Mouse (Mus musculus) lung, embryonic 16.5 days (tissue): ENCODE data around the gene Shpk. TPM values are rescaled to one million over a fixed set of nuclear protein-coding genes. Genes with fewer than 3 reads are reported as not detected.

Experiments used
- ATAC-seq: fragments of 200-750 bp; cut with Nextera tagmentation; 2 replicates; pipeline ENCODE4 v1.8.0; 2017; ENCODE audit warnings: low read depth, mild to moderate bottlenecking, moderate library complexity
- H3K27ac ChIP-seq: fragments of 300-500 bp; sonication (generic); 2 replicates; pipeline ENCODE4 v1.5.1; 2014; ENCODE audit warnings: mild to moderate bottlenecking, control low read depth, low read length
- H3K27me3 ChIP-seq: fragments of 300-500 bp; sonication (generic); 2 replicates; pipeline ENCODE4 v1.6.1; 2014; ENCODE audit warnings: low read depth, low read length, mixed read lengths; ENCODE audit not compliant: control insufficient read depth, insufficient read depth
- H3K36me3 ChIP-seq: fragments of 300-500 bp; sonication (generic); 2 replicates; pipeline ENCODE4 v1.6.1; 2014; ENCODE audit warnings: low read length; ENCODE audit not compliant: control insufficient read depth, insufficient read depth
- H3K4me1 ChIP-seq: fragments of 300-500 bp; sonication (generic); replicated peaks from 2 replicates; pipeline ENCODE4 v1.6.1; 2014; ENCODE audit warnings: low read length, mixed read lengths; ENCODE audit not compliant: control insufficient read depth, insufficient read depth
- H3K4me2 ChIP-seq: fragments of 300-500 bp; sonication (generic); 2 replicates; pipeline ENCODE4 v1.6.1; 2014; ENCODE audit warnings: low read depth, low read length, control low read depth
- H3K4me3 ChIP-seq: fragments of 300-500 bp; sonication (generic); 2 replicates; pipeline ENCODE4 v1.5.1; 2014; ENCODE audit warnings: mild to moderate bottlenecking, low read length, control low read depth
- H3K9ac ChIP-seq: fragments of 300-500 bp; sonication (generic); 2 replicates; pipeline ENCODE4 v1.6.1; 2014; ENCODE audit warnings: low read length, control low read depth
- H3K9me3 ChIP-seq: fragments of 300-500 bp; sonication (generic); 2 replicates; pipeline ENCODE4 v1.6.1; 2016; ENCODE audit warnings: low read length; ENCODE audit not compliant: control insufficient read depth
- WGBS: fragments of 180-500 bp; shearing (Covaris S2); extraction: QIAGEN DNeasy Blood & Tissue Kit; methylation state at CpG from one replicate; pipeline ENCODE4 v1.1.7; 2014; 5-methylcytosine and 5-hydroxymethylcytosine counted together
- polyA plus RNA-seq: library from polyadenylated mRNA; unstranded; fragments of >200 nt; fragmentation: Nextera tagmentation; extraction: Ambion mirVana; gene quantifications from 2 replicates; pipeline ENCODE4 v1.2.1, GENCODE M21; 2015

Gene Shpk
- polyA plus RNA-seq, 1 experiment from 2014 or later: 1.6 TPM

DNA sequence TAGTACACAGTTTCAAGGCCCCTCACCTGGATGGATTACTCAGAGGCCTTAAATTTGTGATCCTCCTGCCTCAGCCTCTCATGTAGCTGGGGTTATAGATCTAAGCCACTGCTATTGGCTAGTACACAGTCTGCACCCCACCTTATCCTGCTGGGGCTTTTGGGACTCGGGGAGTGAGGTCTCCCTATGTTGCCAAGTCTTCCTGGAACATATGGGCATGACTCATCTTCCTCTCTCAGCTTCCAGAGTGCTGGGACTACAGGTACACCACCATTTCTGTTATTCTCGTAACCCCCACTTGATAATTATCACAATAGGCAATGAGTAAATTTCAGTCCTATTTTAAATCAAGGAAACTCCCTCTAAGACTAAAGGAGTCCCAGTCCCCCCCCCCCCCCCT is 4.8 kb upstream of the Shpk start:
- Histone ChIP-seq H3K36me3 (peaks cover 11% of the 10 kb centered on the region), H3K9me3 (no peaks in the 10 kb centered on the region), H3K27ac (no peak overlapping the region), H3K9ac (no peak overlapping the region), H3K4me2 (no peak overlapping the region), H3K4me1 (peaks cover 8% of the 10 kb centered on the region), H3K4me3 (no peak overlapping the region), H3K27me3 (no peaks in the 10 kb centered on the region)
- 73% methylated on average over 2 of the region's 2 CpGs for WGBS
- no peak for ATAC-seq

DNA sequence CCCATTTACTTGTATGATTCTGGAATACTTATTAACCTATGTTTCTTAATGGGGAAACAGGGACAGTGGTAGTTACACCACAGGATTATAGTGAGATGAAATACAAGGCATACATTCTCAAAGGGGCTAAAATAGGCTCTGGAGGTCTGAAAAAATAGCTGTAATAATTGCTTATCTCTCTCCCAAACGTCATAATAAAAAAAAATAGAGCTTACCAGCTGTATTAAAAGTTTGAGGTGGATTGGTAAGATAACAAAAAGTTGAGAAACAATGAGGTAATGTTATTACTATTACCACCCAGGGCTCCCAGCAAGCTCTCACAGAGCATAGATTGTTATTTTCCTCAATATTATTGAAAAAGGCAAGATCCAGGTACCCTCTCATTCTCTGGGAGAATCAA is 1.1 kb upstream of the Shpk start:
- no peaks in the 10 kb centered on the region for H3K9me3 ChIP-seq
- peak overlapping the region; percentile 64 for H3K4me3 ChIP-seq
- H3K4me1 ChIP-seq: peaks cover 12% of the 10 kb centered on the region
- peak overlapping the region; percentile 90 for H3K4me2 ChIP-seq
- no peaks in the 10 kb centered on the region for H3K27me3 ChIP-seq
- H3K9ac ChIP-seq: peak overlapping the region; percentile 88
- no peak overlapping the region for H3K27ac ChIP-seq
- WGBS: 2% methylated on average over 1 of the region's 1 CpGs
- H3K36me3 ChIP-seq: peaks cover 3% of the 10 kb centered on the region; the same call in 1 of the 2 replicates
- ATAC-seq: no peak

DNA sequence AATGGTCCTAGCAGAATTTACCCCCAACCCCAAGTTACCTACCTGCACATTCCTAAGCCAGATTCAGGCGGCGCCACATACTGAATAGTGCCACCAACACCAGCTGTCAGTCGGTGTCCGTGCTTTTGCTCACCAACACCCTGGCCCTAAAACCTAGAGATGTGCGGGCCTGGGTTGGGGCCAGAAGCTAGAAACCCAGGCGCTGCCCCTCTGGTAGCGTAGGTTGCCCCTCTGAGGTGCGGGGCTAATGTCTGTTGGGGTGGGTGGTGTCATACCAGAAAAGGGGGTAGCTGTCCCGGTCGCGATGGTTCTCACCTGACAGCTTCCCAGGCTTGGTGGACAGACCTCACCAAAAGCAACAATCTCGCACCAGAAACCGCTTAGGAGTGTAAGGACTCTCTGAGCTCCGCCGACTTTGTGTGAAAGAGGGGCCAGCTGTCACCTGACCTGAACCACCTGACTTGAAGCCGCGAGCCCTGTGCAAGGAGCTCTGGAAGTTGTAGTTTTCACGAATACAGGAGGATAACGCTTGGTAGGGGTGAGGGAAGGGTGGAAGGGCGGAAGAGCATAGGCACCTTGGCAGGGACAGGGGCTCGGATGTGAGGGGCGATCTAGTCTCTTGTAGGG is 544 bp upstream of the Shpk start, which contains the start of gene Ctns:
TSS of gene Ctns (minus strand) at position 440 of the 627 bp plus-strand sequence.
- Histone ChIP-seq H3K9ac (peak within 1 kb of the TSS; percentile 88), H3K9me3 (no peaks in the 10 kb centered on the region), H3K4me2 (peak within 1 kb of the TSS; percentile 90), H3K4me1 (peaks cover 12% of the 10 kb centered on the region), H3K36me3 (peaks cover 3% of the 10 kb centered on the region; the same call in 1 of the 2 replicates), H3K27ac (peak within 1 kb of the TSS; percentile 30; the same call in 1 of the 2 replicates), H3K27me3 (no peaks in the 10 kb centered on the region), H3K4me3 (peak within 1 kb of the TSS; percentile 64)
- ATAC-seq: peak; percentile 94
- WGBS: under 1% methylated on average over 22 of the region's 22 CpGs

GRCm38 (mm10) chr11:73199879-73200278 is 619 bp downstream of the Shpk start:
- Histone ChIP-seq H3K36me3 (peaks cover 3% of the 10 kb centered on the region; the same call in 1 of the 2 replicates), H3K9ac (peak overlapping the region; percentile 88), H3K27me3 (no peaks in the 10 kb centered on the region), H3K4me2 (peak overlapping the region; percentile 90), H3K4me1 (peaks cover 12% of the 10 kb centered on the region), H3K27ac (no peak overlapping the region), H3K4me3 (peak overlapping the region; percentile 64), H3K9me3 (no peaks in the 10 kb centered on the region)
- WGBS: 4% methylated on average over 12 of the region's 12 CpGs
- ATAC-seq: no peak

- no peak overlapping the region for H3K9ac ChIP-seq
- peaks cover 12% of the 10 kb centered on the region for H3K4me1 ChIP-seq
- no peak overlapping the region for H3K27ac ChIP-seq
- no peaks in the 10 kb centered on the region for H3K36me3 ChIP-seq
- WGBS: 61% methylated on average over 2 of the region's 2 CpGs
- no peaks in the 10 kb centered on the region for H3K27me3 ChIP-seq
- H3K4me2 ChIP-seq: no peak overlapping the region
- ATAC-seq: no peak
- no peak overlapping the region for H3K4me3 ChIP-seq
- H3K9me3 ChIP-seq: no peaks in the 10 kb centered on the region
These were observed 1.8 kb downstream of the Shpk start for GRCm38 (mm10) chr11:73201021-73201420.

GRCm38 (mm10) chr11:73201597-73201996 is 2.3 kb downstream of the Shpk start:
- Histone ChIP-seq H3K4me2 (no peak overlapping the region), H3K27me3 (no peaks in the 10 kb centered on the region), H3K27ac (no peak overlapping the region), H3K4me3 (no peak overlapping the region), H3K36me3 (no peaks in the 10 kb centered on the region), H3K9me3 (no peaks in the 10 kb centered on the region), H3K9ac (no peak overlapping the region), H3K4me1 (peaks cover 12% of the 10 kb centered on the region)
- ATAC-seq: no peak
- WGBS: 31% methylated on average over 4 of the region's 4 CpGs

- Histone ChIP-seq H3K27me3 (no peaks in the 10 kb centered on the region), H3K36me3 (no peaks in the 10 kb centered on the region), H3K4me1 (peaks cover 4% of the 10 kb centered on the region), H3K27ac (no peak overlapping the region), H3K9me3 (no peaks in the 10 kb centered on the region), H3K4me3 (no peak overlapping the region), H3K9ac (no peak overlapping the region), H3K4me2 (no peak overlapping the region)
- 77% methylated on average over 8 of the region's 8 CpGs for WGBS
- no peak for ATAC-seq
These were observed 4.6 kb downstream of the Shpk start for GRCm38 (mm10) chr11:73203895-73204294.

DNA sequence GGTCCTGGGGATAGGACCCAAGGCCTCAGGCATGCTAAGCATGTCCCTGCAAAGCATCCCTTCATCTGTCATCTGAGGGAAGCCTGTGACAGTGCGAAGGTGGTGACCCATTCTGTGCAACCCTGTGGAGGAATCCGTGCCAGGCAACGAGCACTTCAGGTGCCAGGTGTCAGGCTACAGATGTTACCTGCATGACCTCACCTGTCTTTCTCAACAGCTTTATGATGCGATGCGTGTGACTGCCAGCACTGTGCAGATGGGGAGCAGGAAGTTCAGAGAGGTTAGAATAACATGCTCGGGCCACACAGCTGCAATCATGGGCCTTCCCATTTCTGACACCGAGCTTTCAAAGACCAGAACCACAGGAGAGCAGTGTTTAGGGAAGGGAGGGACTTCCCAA is 5.9 kb downstream of the Shpk start:
- Histone ChIP-seq H3K27me3 (no peaks in the 10 kb centered on the region), H3K4me1 (no peaks in the 10 kb centered on the region), H3K4me2 (no peak overlapping the region), H3K27ac (no peak overlapping the region), H3K9me3 (no peaks in the 10 kb centered on the region), H3K9ac (no peak overlapping the region), H3K4me3 (no peak overlapping the region), H3K36me3 (no peaks in the 10 kb centered on the region)
- ATAC-seq: no peak
- 57% methylated on average over 7 of the region's 7 CpGs for WGBS

DNA sequence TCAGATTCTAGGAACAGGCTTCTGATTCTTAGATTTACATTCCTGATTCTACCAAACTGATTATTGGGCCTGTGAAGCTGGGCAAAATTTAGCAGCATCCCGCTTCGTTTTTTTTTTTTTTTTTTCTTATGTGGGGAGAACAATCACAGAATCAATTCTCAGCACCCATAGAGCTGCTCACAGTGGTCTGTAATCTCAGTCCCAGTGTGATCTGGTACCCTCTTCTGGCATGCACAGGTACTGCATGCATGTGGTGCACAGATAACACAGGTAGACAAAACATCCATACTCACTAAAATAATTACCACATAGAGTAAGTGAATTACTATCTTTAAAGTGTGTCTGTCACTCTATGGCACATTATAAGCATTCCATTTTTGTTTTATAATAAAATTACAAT is 8.4 kb downstream of the Shpk start:
- Histone ChIP-seq H3K27me3 (no peaks in the 10 kb centered on the region), H3K4me3 (no peak overlapping the region), H3K4me2 (no peak overlapping the region), H3K27ac (no peak overlapping the region), H3K9me3 (no peaks in the 10 kb centered on the region), H3K36me3 (no peaks in the 10 kb centered on the region), H3K9ac (no peak overlapping the region), H3K4me1 (no peaks in the 10 kb centered on the region)
- ATAC-seq: no peak
- 84% methylated on average over 2 of the region's 2 CpGs for WGBS
